Mouse (Mus musculus): Measurements from ENCODE around the gene Hvcn1. TPM values are rescaled to one million over a fixed set of nuclear protein-coding genes. Genes with fewer than 3 reads are reported as not detected.

Hvcn1 gene
- polyA plus RNA-seq, 1 experiment, result 3.6 TPM

DNA sequence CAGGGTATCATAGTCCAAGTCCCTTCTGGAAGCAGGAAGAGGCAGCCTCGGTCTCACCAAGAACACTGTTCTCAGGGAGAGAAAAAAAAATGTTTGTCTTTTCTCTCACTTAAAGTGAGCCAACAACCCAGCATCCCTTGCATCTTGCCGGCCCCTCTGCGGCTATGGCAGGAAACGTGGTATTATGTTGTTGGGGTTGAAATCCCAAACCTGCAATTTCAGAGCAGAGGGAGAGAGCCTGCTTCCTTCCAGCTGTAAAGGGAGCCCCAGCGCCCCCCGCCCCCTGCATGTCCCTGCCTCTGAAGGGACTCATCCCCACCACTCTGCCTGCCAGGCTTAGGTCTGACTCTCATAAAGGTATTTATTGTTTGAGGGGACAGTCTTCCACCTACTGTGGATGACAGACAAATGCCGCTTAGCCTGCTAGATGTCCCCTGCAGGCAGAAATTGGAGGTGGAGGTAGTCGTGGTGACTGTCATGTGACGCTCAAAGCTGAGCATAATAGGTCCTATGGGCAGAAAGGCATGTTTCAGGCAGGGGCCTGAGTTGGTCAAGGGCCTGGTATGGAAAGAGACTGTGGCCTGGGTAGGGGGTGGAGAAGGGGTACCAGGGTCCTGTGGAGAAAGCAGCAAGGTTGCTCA, 28.7 kb downstream of the Hvcn1 start:
- no peak for DNase-seq (ENCODE audit: low spot score)

DNA sequence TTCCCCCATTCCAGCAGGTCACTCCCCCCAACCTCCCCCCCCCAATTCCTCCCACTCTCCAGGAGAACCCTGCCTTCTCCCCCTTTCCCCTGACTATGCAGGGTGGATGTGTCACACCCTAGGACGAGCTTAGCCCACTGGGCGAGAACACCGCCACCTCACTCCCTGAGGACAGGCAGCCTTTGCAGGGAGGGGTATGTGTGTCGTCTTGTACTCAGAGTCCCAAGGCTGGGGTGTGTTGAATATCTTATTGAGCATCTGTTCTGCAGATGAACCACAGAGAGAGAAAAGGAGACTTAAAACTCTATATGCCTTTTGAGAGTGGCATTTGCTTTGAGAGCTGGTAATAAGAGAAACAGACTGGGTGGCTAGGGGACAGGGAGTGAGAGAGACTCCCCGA, 30.6 kb downstream of the Hvcn1 start:
- DNase-seq (ENCODE audit: low spot score), result no peak

DNA sequence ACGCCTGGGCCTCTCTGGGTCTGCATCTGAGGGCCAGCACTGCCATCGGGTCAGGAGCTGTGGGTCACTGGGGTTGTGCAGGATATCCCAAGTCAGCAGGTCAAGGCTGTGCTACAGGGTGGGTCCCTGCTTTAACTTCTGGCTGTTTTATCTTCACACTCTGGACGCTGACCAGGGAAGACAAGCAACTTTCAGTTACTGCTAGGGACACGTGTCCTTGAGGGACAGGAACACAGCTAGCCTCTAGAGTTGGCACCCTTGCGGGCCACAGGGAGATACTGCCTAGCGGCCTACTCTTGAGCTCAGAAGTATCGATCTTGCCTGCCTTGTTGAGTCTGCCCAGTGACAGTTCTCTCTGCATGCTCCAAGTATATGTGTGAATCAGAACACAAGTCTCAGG, 33.0 kb downstream of the Hvcn1 start:
- DNase-seq (ENCODE audit: low spot score), result no peak

DNA sequence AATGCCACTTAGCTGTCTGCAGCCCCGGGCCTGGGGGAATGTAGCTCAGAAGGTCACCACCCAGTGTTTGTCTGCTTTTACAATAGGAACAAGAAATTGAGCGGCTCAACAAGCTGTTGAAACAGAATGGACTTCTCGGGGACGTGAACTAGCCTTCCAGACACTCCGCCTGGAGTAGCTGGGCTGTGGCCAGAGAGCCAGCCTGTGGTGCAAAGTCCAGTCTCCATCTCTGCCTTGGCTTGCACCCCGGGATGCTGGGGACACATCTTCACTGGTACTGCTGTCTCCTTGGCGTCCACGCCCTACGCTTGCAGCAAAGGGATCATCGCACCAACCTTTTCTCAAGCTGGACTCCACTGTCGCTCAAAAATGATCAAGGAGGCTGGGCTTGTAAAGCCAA, 33.9 kb downstream of the Hvcn1 start:
- no peak for DNase-seq (ENCODE audit: low spot score)

DNA sequence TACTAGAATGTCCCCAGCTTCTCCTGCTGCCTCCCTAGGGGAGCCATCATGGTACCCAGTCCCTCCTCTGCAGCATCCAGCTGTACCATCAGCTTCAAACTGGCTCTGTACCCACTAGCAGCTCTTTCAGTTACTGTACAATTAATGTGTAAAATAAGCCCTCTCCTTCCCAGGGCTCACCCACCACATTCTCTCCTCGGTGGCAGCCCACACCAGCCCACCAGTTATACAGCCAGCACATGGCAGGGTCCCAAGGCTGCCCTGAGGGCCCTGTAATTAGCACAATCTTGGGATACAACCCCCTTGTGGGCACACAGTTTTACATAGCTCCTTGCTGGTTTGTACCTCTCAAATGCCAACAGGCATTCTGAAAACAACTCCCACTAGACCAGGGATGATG, 34.4 kb downstream of the Hvcn1 start:
- DNase-seq (ENCODE audit: low spot score), result no peak

DNA sequence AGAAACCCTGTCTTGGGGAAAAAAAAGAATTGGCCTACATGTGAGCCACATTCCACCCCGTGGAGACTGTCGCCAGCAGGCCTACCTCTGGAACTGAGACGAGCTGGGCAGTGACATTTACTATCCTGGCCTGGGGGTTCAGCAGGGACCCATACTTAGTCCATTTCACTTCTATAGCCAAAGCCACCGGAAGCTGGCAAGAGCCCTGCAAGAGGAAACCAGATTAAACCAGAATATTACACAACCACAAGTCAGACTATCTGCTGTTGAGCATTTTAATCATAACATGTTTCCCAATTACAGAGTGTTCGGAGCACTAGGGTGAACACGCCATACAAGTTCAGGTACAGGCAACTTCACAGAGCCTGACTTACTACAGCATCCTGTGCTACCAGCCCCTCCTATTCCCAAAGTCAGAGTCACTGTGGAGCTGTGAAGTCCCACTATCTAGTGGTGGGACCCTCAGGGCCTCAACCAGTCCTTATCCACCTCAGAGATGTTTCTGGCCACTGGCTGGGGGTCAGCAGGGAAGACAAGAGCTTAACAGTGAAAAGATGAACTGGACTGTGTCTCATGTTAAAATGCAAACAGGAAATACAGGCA, 36.0 kb downstream of the Hvcn1 start:
- DNase-seq (ENCODE audit: low spot score), result no peak

DNA sequence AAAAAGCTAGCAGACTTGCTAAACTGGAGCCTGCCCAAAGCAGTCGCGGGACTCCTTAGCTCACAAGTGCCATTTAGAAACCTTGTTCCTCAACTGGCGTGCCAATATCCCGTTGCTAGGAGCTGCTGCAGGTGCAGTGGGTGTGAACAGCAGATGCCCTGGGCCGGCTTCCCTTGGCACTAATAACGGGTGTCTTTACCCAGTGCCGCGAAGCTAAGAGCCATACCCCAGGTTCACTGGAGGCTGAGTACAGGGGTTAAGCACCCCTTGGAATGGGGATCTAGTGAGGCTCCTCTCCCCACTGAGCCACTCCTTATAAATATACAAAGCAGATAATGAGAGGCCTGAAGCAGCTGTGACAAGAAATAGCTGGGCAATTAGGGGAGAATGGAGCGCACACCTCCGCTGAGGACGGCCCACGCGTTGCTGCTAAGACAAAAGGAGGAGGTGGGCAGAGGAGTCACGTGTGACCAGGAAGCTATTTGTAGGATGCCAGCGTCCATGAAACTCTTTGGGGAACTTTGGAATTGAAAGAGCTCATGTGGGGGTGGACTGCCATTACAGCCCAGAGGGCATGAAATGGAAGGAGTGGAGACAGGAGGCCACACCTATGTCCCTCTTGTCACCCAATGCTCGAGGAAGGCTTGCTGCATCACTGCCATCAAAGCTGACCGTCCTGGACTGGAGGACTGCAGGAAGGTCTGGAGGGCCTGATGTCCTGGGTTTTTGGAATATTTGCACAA, 37.3 kb downstream of the Hvcn1 start:
- no peak for DNase-seq (ENCODE audit: low spot score)

DNA sequence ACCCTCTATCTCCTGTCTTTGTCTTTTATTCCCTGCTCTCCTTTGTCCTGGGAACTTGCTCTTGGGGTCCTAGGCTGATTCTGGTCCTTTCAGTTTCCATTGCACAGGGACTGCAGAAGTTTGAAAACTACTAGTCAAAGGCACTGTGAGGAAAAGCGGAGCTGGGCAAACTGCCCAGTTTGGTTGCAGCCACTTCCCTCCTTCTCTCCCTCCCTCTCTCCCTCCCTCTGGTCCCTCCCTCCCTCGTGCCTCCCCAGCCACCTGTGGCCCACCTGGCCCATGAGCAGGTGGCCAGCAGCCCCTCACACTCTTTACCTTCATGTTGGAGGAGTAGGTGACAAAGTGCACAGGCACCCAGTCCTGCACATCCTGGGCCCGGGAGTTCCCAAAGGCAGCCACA, 38.6 kb downstream of the Hvcn1 start:
- DNase-seq (ENCODE audit: low spot score), result no peak

DNA sequence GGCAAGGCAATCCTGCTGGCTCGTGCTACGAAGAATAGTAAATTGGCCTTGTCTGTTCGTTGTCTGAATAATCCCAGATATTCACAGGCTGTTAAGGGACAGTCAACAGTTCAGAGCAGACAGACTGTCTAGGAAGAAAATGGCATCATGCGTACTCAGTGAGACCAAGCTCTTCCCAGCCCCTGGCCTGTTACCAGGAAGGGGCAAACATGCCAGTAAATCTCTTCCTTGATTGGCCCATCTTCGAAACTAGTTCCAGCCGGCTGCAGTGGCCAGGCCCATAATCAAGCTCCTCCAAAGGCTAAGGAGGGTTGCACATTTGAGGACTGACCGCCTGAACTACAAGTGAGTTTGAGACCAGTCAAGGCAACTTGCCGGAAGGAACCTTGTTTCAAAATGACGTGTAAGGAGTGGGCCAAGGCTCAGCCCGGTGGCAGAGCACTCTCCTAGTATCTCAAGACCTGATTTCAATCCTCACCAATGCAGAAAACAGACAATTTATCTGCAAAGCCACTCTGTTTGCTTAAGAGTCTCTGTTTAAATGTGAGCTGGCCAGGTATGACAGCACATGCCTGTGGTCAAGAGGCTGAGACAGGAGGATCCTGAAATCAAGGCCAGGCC, 40.1 kb downstream of the Hvcn1 start:
- DNase-seq (ENCODE audit: low spot score), result no peak

DNA sequence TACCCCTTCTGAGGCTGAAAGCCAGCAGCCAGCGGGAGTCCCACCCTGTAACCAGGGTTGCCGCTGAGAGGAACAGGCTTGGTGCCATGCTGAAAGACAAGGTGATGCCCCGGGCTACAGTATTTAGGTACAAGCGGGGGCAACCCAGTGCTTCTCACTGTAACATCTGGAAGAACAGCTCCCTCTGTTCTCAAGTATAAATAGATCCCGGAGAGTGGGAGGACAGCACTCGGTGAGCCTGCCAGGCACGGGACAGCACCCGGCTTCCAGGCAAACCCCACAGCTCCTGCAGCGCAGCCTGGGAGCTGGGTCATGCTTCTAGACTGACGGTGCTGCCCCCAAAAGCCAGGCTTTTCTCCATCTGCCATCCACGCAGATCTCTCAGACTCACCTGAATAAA, 40.9 kb downstream of the Hvcn1 start:
- no peak for DNase-seq (ENCODE audit: low spot score)

DNA sequence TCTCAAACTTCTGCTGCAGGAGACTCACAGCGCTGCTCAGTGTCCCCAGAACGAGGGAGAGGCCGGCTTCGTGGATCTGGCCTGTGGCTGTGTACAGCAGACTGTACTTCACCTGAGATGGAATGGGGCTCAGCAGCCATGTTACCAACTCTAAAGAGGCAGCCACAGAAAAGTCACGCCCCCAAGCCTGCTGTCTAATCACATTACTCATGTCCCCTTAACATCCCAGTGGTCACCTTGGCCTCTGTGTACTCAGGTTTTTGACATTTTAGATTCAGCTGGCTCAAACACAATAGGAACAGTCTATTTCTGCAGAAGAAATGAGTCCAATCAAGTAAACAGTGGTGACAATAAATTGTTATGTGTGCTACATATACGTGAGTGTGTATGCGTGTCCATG, 41.3 kb downstream of the Hvcn1 start:
- no peak for DNase-seq (ENCODE audit: low spot score)

DNA sequence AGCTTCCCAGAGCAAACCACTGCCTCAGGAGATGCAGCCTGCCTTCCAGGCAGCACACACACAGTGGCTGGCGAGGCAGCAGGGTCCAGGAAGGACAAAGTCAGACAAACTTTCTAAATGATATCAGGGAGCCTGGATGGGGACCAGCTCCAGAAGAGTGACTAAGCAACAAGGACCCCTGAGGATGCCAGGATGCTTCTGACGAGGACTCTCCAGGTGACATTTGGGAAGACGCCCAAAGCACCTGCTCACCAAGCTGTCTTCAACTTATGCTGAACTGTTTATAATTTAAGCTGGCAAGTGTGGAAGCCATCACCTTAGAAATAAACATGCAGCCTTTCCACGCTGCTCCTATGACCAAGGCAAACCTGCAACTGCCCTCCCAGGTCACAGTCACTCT, 42.7 kb downstream of the Hvcn1 start:
- no peak for DNase-seq (ENCODE audit: low spot score)

DNA sequence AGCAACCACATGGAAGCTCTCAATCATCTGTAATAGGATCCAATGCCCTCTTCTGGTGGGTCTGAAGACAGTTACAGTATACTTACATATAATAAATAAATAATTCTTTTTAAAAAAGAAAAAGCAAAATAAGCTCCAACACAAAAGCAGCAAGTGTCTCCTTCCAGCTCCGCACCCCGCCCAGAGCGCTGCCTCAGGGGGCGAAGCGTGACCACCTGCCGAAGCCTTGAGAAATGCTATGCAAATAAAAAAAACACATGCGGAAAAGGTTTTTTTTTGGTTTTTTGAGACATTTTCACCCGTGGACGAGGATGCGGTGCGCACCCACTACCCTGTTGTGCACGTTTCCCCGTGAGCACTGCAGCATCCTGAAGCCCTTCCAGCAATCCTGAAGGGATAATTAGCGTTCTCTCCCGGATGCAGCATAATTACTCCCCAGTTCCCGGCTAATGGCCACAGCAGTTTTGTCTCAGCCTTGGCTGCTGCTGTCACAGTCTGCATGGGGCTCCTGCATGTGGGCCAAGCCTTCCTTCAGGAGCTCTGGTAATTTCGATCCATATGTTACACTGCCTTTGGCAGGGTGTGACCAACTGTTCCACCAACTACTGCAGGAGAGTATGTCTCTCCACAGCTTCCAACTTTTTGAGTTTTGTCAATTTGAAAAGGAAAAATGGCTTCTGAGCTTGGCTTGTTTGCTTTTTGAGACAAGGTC, 45.4 kb downstream of the Hvcn1 start:
- DNase-seq (ENCODE audit: low spot score), result no peak

DNA sequence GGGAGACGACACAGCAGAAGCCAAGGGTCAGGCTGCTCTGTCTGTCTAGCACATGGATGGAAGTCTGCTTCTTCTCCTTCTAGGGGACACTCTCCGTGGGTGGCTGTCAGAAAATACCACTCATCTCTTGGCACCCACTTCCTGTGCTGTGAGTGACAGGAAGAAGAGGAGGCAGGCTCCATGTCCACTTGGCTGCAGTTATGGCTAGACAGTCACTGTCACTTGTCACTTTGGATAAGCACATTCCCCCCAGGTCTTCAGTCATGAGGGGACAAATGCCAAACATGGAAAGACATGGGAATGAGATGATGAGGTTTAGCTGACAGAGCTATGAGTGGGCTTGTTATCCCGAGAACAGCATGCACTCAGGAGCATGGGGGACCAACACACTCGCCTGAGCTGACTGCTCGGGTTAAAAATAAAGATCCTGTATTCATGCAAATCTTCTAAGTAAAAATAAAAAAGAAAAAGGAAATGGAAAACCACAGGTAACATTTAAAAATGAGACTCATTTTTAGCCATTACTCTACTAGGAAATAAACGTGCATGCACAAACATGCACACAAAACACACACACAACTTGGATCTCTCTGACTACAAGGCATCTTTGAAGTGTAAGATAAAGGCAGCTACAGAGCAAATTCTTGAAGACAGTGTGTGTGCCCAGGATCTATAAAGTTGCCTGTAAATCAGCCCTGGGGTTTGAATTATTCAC, 51.6 kb downstream of the Hvcn1 start:
- DNase-seq (ENCODE audit: low spot score), result no peak

DNA sequence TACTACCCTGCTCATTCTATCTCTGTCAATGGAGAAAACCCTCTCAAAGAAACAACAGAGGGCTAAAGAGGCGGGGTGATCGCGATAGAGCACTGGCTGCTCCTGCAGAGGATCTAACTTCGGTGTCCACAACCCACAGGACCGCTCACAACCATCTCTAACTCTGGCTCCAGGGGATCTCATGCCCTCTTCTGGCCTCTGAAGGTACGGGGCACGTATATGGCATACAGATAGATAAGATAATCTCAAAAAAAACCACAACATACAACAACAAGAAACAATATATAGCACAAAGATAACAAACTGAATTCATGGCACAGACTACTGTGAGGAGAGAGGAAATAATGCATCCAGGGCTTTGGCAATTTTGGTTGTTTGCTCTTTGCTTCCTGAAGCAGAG, 55.5 kb downstream of the Hvcn1 start:
- DNase-seq (ENCODE audit: low spot score), result no peak

DNA sequence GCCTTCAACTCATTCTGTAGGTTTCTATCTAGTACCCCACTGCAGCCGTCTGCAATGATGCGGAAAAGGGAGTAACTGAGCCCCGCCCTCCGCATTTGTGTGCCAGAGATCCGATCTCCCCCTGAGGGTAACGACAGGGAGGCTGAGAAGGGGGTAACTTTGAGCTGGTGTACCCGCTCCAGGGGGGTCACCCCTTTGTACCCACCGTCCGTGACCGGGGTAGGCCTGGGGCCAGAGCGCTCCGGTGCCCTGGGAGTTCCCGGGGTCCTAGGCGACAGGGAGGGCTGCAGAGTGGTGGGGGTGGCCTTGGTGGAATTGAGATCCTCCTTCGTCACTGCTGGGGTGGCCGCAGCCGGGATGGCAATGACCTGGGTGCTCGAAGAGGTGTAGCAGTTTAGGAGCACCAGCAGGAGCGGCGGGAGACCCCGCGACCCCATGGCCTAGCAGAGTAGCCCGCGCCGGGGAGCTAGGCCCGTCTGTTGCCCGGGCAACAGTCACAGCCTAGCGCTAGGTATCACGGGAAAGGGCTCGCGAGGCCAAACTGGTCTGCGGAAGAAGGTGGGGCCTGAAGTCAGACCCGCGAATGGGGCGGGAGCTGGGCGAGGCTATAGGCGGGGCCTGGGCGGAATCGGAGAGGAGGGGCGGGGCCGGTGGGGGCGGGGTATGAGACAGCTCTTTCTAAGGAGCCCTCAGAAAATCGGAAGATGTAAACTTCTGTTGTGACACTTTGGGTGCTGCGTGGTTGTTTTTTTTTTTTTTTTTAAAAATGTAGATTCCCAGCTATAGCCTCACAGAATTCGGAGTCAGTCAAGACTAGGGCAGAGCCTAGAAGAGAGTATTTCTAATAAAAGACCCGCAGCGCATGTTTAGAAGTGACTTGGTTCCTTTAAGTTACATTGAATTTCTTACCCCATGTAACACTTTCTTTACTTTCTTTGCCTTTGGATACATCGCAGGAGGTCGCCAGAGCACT, 57.6 kb downstream of the Hvcn1 start, which contains the start of gene Tctn1:
TSS of gene Tctn1 (minus strand) at position 528 of the 973 bp plus-strand sequence.
- peak; percentile 59 for DNase-seq (ENCODE audit: low spot score)

DNA sequence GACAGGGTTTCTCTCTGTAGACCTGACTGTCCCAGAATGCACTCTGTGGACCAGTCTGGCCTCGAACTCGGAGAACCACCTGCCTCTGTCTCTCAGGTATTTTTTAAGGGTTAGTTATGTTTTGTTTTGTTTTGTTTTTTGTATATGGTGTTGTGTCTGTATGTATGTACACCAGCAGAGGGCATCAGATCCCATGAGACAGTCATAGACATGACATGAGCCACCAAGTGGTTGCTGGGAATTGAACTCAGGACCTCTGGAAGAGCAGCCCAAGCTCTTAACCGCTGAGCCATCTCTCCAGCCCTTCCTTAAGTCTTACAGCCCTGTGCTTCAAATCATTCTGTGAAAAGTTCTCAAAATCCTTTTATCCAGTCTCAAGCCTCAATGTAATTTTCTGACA, 58.6 kb downstream of the Hvcn1 start:
- DNase-seq (ENCODE audit: low spot score), result no peak

DNA sequence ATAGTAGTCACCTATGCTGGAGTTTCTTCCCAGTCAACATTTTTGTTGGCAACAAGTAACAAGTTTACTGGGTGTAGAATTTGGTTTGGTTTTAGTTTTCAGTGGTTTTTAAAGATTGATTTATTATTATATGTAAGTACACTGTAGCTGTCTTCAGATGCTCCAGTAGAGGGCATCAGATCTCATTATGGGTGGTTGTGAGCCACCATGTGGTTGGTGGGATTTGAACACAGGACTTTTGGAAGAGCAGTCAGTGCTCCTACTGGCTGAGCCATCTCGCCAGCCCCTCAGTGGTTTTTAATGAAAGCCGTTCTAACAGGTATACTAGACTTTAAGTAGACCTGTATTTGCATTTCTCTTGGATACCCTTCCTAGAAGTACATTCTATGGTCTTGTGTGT, 59.3 kb downstream of the Hvcn1 start:
- no peak for DNase-seq (ENCODE audit: low spot score)

DNA sequence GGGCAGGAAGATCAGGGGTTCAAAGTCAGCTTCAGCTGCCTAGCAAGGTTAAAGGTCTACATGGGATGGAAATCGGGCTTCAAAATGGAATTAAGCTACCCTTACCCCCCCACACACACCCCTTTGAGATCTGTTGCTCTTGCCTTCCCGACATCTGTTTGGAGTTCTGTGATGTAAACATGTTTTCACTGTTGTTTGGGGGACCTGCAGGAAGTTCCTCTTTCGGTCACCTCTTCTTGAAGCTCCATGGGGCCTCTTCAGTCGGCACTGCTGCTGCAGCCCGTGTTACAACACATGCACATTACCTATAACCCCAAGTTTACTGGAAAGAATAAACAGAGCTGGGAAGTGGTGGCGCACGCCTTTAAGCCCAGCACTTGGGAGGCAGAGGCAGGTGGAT, 60.5 kb downstream of the Hvcn1 start:
- no peak for DNase-seq (ENCODE audit: low spot score)

DNA sequence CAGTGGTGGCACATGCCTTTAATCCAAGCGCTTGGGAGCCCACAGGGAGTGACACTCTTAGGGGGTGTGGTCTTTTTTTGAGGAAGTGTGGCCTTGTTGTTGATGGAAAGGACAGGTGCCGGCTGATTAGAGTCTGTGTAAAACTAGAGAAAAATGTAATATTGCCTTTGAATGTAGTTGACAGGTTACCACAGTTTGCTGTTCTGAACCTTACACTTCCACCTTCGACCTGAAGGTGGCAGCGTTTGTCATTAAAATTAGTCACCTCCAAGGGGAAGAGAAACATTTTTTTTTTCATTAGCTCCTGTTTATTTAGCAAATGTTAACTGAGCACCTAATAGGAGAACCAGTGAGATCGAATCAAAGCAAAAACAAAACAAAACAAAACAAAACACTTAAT, 61.3 kb downstream of the Hvcn1 start:
- peak; percentile 40 for DNase-seq (ENCODE audit: low spot score)

Data from urinary bladder, adult 2 months (tissue).